Mouse (Mus musculus): ENCODE measurements around the gene Rmi1. TPM values are rescaled to one million over a fixed set of nuclear protein-coding genes. Genes with fewer than 3 reads are reported as not detected.
A peak's percentile ranks its signal among the peaks of the same experiment; 100 is the strongest.

Gene Rmi1
- total and polyA plus RNA-seq, 3 experiments = 29.8 to 170 (median 95.0) TPM

GRCm38 (mm10) chr13:58366373-58366772 is 35.7 kb upstream of the Rmi1 start:
- DNase-seq (ENCODE audit: low spot score) (no peak), ATAC-seq (ENCODE audit: extremely low read depth, insufficient number of reproducible peaks, low FRiP score, poor library complexity, severe bottlenecking) (no peak)
- H3K27me3 ChIP-seq (ENCODE audit: insufficient read depth, low read length) = peaks cover 8% of the 10 kb centered on the region
- H3K9me3 ChIP-seq (replicated peaks) = 0 out of 2 replicates have a peak, but pooled peaks cover 2% of the 10 kb centered on the region
- H3K4me1 ChIP-seq (ENCODE audit: insufficient read depth, low read depth, low read length) = peaks cover 2% of the 10 kb centered on the region; the same call in 1 of the 2 replicates
- H3K36me3 ChIP-seq (replicated peaks) = no peaks in the 10 kb centered on the region
- H3K4me3 ChIP-seq (ENCODE audit: low read depth, low read length) = no peak overlapping the region
- TF ChIP-seq POLR2AphosphoS5 (IDR thresholded peaks at IDR 0.05; ENCODE audit: insufficient replicate concordance, low read depth, low read length) = no peak
- TF ChIP-seq TAL1 (conservative IDR thresholded peaks at IDR 0.05; ENCODE audit: low read depth, low read length) = no peak
- no peak for TF ChIP-seq CTCF (IDR thresholded peaks at IDR 0.05; ENCODE audit: low read depth, low read length)

DNA sequence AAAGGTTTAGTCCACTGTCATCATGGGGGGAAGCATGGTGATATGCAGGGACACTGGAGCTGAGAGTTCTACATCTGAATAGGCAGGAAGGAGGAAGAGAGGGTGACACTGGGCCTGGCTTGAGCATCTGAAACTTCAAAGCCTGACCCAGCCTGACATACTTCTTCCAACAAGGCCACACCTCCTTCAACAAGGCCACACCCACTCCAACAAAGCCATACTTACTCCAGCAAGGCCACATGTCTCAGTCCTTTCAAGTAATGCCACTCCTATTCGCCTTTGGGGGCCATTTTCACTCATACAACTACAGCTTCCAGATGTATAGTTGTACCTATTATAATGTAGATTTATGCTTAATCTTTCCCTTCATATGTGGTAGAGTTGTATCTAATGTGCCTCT is 34.4 kb upstream of the Rmi1 start:
- no peak for ATAC-seq (ENCODE audit: extremely low read depth, insufficient number of reproducible peaks, low FRiP score, poor library complexity, severe bottlenecking)
- Histone ChIP-seq H3K27me3 (ENCODE audit: insufficient read depth, low read length) (peaks cover 12% of the 10 kb centered on the region), H3K4me3 (ENCODE audit: low read depth, low read length) (no peak overlapping the region), H3K4me1 (ENCODE audit: insufficient read depth, low read depth, low read length) (peaks cover 2% of the 10 kb centered on the region; the same call in 1 of the 2 replicates), H3K9me3 (replicated peaks) (no peaks in the 10 kb centered on the region), H3K36me3 (replicated peaks) (no peaks in the 10 kb centered on the region)
- no peak for DNase-seq (ENCODE audit: low spot score)
- TF ChIP-seq GATA1 (IDR thresholded peaks at IDR 0.05; ENCODE audit: borderline replicate concordance, low read length) = no peak
- no peak for TF ChIP-seq TAL1 (conservative IDR thresholded peaks at IDR 0.05; ENCODE audit: low read depth, low read length)
- no peak for TF ChIP-seq POLR2AphosphoS5 (IDR thresholded peaks at IDR 0.05; ENCODE audit: insufficient replicate concordance, low read depth, low read length)
- TF ChIP-seq GATA2 (IDR thresholded peaks at IDR 0.05; ENCODE audit: borderline replicate concordance, low read depth, low read length) = no peak
- no peak for TF ChIP-seq CTCF (IDR thresholded peaks at IDR 0.05; ENCODE audit: low read depth, low read length)

- TF ChIP-seq GATA1 (IDR thresholded peaks at IDR 0.05; ENCODE audit: borderline replicate concordance, low read length) (no peak), CTCF (IDR thresholded peaks at IDR 0.05; ENCODE audit: low read depth, low read length) (no peak), POLR2AphosphoS5 (IDR thresholded peaks at IDR 0.05; ENCODE audit: insufficient replicate concordance, low read depth, low read length) (no peak), GATA2 (IDR thresholded peaks at IDR 0.05; ENCODE audit: borderline replicate concordance, low read depth, low read length) (no peak), TAL1 (conservative IDR thresholded peaks at IDR 0.05; ENCODE audit: low read depth, low read length) (no peak)
- Histone ChIP-seq H3K27me3 (ENCODE audit: insufficient read depth, low read length) (peaks cover 16% of the 10 kb centered on the region), H3K36me3 (replicated peaks) (no peaks in the 10 kb centered on the region), H3K4me3 (ENCODE audit: low read depth, low read length) (no peak overlapping the region), H3K4me1 (ENCODE audit: insufficient read depth, low read depth, low read length) (peaks cover 5% of the 10 kb centered on the region; the same call in 1 of the 2 replicates), H3K9me3 (replicated peaks) (no peaks in the 10 kb centered on the region)
- DNase-seq (ENCODE audit: low spot score) (no peak), ATAC-seq (ENCODE audit: extremely low read depth, insufficient number of reproducible peaks, low FRiP score, poor library complexity, severe bottlenecking) (no peak)
Measured at GRCm38 (mm10) chr13:58368835-58369234, 33.2 kb upstream of the Rmi1 start.

DNA sequence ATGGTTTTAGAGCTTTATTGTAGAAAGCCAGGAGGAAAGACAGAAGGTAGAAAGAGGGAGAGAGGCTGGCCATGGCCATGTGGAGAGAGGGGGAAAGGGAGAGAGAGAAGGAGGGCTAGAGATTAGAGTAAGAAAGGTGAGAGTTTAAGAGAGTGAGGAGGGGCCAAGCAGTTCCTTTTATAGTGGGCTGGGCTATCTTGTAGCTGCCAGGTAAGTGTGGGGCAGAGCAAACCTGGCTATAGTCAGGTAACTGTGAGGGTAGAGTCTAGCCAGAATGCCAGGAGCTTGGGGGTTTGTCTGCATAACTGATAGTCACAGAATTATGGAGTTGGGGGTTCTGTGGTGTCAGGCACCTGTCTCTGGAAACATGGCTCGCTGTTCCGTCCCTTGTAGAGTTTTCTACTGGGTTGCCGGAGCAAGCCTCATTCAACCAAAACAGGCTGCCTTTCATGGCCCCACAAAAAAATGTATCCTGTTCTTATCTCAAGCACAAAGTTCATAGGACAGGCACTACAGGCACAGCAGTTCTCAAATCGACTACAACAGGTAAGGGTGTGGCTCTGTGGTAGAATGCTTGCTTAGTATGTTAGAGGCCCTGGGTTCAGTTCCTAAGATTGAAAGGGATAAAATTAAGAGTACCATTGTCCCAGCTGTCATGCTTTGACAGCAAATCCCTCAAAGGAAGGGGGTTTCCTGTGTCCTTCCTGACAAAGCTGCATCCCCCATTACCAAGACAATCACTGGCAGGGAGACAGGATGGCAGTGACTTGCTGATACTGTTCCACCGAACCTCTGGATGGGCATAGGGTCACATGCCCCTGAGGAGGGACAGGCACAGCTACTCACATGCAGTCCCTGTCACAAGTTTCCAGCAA is 29.5 kb upstream of the Rmi1 start:
- peaks cover 3% of the 10 kb centered on the region; the same call in 1 of the 2 replicates for H3K4me1 ChIP-seq (ENCODE audit: insufficient read depth, low read depth, low read length)
- DNase-seq (ENCODE audit: low spot score) (no peak), ATAC-seq (ENCODE audit: extremely low read depth, insufficient number of reproducible peaks, low FRiP score, poor library complexity, severe bottlenecking) (no peak)
- no peaks in the 10 kb centered on the region for H3K36me3 ChIP-seq (replicated peaks)
- peaks cover 15% of the 10 kb centered on the region for H3K27me3 ChIP-seq (ENCODE audit: insufficient read depth, low read length)
- TF ChIP-seq CTCF (IDR thresholded peaks at IDR 0.05; ENCODE audit: low read depth, low read length) (no peak), TAL1 (conservative IDR thresholded peaks at IDR 0.05; ENCODE audit: low read depth, low read length) (no peak), POLR2AphosphoS5 (IDR thresholded peaks at IDR 0.05; ENCODE audit: insufficient replicate concordance, low read depth, low read length) (no peak), GATA1 (IDR thresholded peaks at IDR 0.05; ENCODE audit: borderline replicate concordance, low read length) (no peak), GATA2 (IDR thresholded peaks at IDR 0.05; ENCODE audit: borderline replicate concordance, low read depth, low read length) (no peak)
- H3K9me3 ChIP-seq (replicated peaks) = peaks cover 10% of the 10 kb centered on the region; the same call in 1 of the 2 replicates
- H3K4me3 ChIP-seq (ENCODE audit: low read depth, low read length) = no peak overlapping the region

DNA sequence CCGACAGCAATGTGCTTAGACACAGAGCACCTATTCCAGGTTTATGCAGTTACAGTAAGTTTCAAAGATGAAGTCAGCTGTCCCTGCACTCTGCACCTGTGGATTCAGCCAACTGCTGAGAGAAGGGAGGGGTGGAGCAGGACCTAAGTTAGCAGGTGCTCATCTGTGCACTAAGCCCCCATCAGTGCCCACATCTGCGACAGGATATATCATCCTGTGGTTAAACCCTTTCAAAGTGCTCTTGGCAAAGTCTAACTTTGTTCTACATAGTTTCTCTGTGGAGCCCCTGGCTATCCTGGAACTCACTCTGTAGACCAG is 28.9 kb upstream of the Rmi1 start:
- no peaks in the 10 kb centered on the region for H3K36me3 ChIP-seq (replicated peaks)
- H3K27me3 ChIP-seq (ENCODE audit: insufficient read depth, low read length) = peaks cover 15% of the 10 kb centered on the region
- H3K9me3 ChIP-seq (replicated peaks) = peaks cover 10% of the 10 kb centered on the region; the same call in 1 of the 2 replicates
- DNase-seq (ENCODE audit: low spot score) = no peak
- TF ChIP-seq GATA1 (IDR thresholded peaks at IDR 0.05; ENCODE audit: borderline replicate concordance, low read length) (no peak), POLR2AphosphoS5 (IDR thresholded peaks at IDR 0.05; ENCODE audit: insufficient replicate concordance, low read depth, low read length) (no peak), CTCF (IDR thresholded peaks at IDR 0.05; ENCODE audit: low read depth, low read length) (no peak), GATA2 (IDR thresholded peaks at IDR 0.05; ENCODE audit: borderline replicate concordance, low read depth, low read length) (no peak)
- H3K4me3 ChIP-seq (ENCODE audit: low read depth, low read length) = no peak overlapping the region
- no peak for ATAC-seq (ENCODE audit: extremely low read depth, insufficient number of reproducible peaks, low FRiP score, poor library complexity, severe bottlenecking)
- H3K4me1 ChIP-seq (ENCODE audit: insufficient read depth, low read depth, low read length) = peaks cover 3% of the 10 kb centered on the region; the same call in 1 of the 2 replicates

DNA sequence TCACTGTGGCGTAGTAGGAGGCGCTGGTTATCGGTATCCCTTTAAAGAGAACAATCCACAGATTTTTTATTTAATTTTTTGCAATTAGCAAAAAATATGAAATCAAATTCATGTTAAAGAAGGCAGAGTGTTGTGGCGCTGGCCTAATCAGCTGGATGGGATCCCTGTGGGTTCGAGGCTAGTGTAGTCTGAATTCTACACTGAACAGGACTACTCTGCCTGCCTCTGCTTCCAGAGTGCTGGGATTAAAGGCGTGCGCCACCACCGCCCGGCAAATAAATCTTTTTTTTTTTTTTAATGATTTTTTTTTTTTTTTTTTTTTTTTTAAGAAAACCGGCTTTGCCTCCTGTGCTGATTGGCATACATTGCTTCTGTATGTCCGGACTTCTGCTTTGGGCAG is 17.7 kb upstream of the Rmi1 start:
- H3K4me3 ChIP-seq (ENCODE audit: low read depth, low read length) = peak overlapping the region; percentile 82
- no peak for DNase-seq (ENCODE audit: low spot score)
- peaks cover 51% of the 10 kb centered on the region for H3K36me3 ChIP-seq (replicated peaks)
- TF ChIP-seq TAL1 (conservative IDR thresholded peaks at IDR 0.05; ENCODE audit: low read depth, low read length) (no peak), POLR2AphosphoS5 (IDR thresholded peaks at IDR 0.05; ENCODE audit: insufficient replicate concordance, low read depth, low read length) (no peak), CTCF (IDR thresholded peaks at IDR 0.05; ENCODE audit: low read depth, low read length) (no peak), GATA2 (IDR thresholded peaks at IDR 0.05; ENCODE audit: borderline replicate concordance, low read depth, low read length) (no peak), GATA1 (IDR thresholded peaks at IDR 0.05; ENCODE audit: borderline replicate concordance, low read length) (no peak)
- no peak for ATAC-seq (ENCODE audit: extremely low read depth, insufficient number of reproducible peaks, low FRiP score, poor library complexity, severe bottlenecking)
- no peaks in the 10 kb centered on the region for H3K27me3 ChIP-seq (ENCODE audit: insufficient read depth, low read length)
- peaks cover 19% of the 10 kb centered on the region for H3K4me1 ChIP-seq (ENCODE audit: insufficient read depth, low read depth, low read length)
- peaks cover 38% of the 10 kb centered on the region for H3K9me3 ChIP-seq (replicated peaks)
